Comparison of ENCODE assay signal across 16 mouse cellular contexts in the genomic region with DNA sequence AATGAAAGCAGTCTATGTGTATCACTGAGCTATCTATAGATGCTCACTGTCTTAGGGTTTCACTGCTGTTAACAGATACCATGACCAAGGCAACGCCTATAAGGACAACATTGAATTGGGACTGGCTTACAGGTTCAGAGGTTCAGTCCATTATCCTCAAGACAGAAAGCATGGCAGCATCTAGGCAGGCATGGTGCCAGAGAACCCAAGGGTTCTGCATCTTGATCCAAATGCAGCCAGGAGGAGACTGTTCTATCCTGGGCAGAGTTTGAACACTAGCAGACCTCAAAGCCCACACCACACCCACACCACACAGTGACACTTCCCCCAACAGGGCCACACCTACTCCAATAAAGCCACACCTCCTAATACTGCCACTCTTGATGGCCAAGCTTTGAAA.
"Had no signal": no experiment of that assay in that cellular context is flagged by ENCODE, and none has a peak within 500 bp of the region (broad histone marks: within the 10 kb centered on the region; RNA-seq: fewer than 3 reads in every experiment).

No protein-coding gene starts in this region.

- ATAC-seq: liver, embryonic 12.5 days; liver, postnatal 0 days; lung, postnatal 0 days; midbrain, embryonic 13.5 days; midbrain, embryonic 15.5 days; midbrain, embryonic 16.5 days had no signal

- DNase-seq: left cerebral cortex, postnatal 4 days; liver, embryonic 13.5 days; liver, postnatal 0 days; lung, adult 18-20 months; lung, adult 2 months; lung, embryonic 14.5 days; lung, postnatal 10 days; lung, postnatal 14 days; lung, postnatal 36 days; lung, postnatal 4 days; midbrain, embryonic 14.5 days had no signal
